Mouse (Mus musculus) stomach, postnatal 0 days (tissue): Measurements from ENCODE around the gene Bicd1.
"Not testable (repeated sequence)": the region's sequence is repeated elsewhere in the genome, so short reads cannot be mapped to it uniquely, and the experiment has no call there.

Experiments used
- CTCF ChIP-seq: IDR thresholded peaks from 2 replicates; pipeline ENCODE4 v1.5.1; 2016; ENCODE audit warnings: antibody characterized with exemption, low read depth, mild to moderate bottlenecking, moderate library complexity
- EP300 ChIP-seq: optimal IDR thresholded peaks from 2 replicates; pipeline ENCODE3; 2016; ENCODE audit warnings: antibody characterized with exemption

DNA sequence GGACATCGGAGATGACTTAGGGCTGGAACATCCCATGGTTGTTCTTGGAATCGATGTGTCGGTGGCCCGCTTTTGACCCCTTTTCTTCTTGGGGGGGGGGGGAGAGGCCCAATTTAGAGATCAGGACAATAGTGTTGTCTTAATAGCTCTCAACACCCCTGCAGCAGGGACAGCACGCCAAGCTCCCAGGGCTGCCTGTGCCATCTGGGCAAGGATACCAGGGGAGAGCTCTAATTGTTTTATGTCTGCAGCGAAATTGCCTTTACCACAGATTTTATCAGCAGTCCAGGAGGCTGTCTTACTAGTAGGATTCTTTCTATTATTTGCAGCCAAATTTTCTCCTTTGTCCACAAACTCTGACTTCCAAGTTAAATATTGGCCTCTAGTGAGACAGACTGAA lies 63.8 kb downstream of the Bicd1 start:
- TF ChIP-seq EP300, CTCF: not testable (repeated sequence)
